Mouse (Mus musculus): ENCODE measurements around the gene Tmem38b. TPM values are rescaled to one million over a fixed set of nuclear protein-coding genes. Genes with fewer than 3 reads are reported as not detected.
A peak's percentile ranks its signal among the peaks of the same experiment; 100 is the strongest.

The Tmem38b gene
- total RNA-seq, 2 experiments from 2014 or later = 11.5 to 12.8 TPM

DNA sequence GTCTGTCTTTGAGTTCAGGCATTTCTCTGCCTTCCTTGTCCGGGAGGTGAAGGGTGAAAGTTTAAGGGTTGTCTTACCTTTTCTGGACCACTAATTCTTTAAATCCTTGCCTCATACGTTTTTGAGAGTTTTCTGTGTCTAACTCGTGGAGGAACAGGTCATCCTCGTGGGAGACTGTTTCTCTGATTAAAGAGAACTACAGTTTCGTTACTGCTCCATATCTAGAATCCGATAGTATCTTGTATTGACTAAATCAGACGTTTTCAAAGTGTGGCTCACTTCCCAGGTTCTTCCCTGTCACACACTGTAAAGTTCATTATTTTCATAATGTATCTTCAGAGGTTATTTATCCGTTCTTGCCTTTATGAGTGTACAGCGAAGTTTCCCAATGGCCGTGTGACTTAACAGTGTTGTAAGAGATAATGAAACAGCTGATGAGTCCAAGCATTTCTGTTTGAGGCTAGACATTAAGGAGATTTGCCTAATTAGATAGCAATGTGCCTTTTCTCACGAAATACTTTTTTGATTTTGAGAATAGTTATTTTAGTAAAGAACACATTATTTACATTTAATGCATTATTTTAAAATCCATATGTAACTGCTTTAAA is 900 bp downstream of the Tmem38b start:
- intact Hi-C loops (cut with DNase I) = loop anchor here (5.0 kb wide), 1 partner anchor 74 kb away; no protein-coding TSS in a partner anchor
- DNase-seq (ENCODE audit: low spot score in 2 of 2) = peak in 1 of 2 experiments; percentile 4

DNA sequence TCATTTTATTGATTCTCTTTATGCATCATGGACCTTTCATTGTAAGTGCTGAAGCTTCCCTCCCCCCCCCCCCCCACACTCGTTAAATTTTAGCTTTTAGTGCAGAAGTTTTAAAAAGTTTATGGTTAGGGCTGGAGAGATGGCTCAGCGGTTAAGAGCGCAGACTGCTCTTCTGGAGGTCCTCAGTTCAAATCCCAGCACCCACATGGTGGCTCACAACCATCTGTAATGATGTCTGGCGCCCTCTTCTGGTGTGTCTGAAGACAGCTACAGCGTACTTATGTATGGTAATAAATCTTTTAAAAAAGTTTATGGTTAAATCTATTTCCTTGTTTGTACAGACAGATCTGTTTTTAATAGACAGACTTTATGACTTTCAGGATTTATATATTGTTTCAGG is 2.0 kb downstream of the Tmem38b start:
- no peak for DNase-seq (ENCODE audit: low spot score in 2 of 2)
- intact Hi-C loops (cut with DNase I) = loop anchor here (5.0 kb wide), 1 partner anchor 76 kb away; no protein-coding TSS in a partner anchor

DNA sequence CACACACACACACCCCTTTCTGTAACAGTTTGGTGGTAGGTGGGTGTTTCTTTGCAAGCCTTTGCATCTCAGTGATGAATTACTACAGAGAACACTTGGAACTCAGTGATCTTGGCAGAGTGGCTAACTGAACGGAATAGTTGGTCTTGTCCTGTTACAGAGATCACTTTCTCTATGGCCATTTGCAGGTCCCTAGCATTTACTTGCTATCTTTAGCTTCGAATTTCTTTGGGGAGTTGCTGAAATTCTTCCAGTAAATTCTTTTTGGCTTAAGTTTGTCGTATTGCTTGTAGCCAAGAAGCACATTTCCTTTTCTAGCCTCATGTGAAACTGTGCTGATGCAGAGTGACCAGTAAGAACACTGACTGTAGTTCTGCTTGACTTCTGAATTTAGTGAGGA is 3.1 kb downstream of the Tmem38b start:
- intact Hi-C loops (cut with DNase I) = loop anchor here (5.0 kb wide), 1 partner anchor 77 kb away; no protein-coding TSS in a partner anchor
- DNase-seq (ENCODE audit: low spot score in 2 of 2) = peak in 1 of 2 experiments; percentile 24

DNA sequence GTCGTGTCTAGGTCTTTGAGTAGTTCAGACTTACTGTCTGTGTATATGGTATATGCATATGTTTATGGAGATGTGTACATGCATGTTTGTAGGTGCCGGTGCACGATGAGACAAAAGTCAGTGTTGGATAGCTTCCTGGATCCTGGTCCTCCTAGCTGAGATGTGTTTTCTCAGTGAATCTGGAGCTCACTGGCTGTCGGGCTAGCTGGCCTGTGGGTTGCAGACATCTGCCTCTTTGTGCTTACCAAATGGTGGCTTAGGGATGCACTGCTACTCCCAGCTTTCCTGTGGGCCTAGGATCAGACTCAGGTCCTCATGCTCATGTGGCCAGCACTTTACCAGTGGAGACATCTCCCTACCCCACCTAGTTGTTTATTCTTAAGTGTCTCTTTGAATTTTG is 4.2 kb downstream of the Tmem38b start:
- intact Hi-C loops (cut with DNase I) = no loop called here
- DNase-seq (ENCODE audit: low spot score in 2 of 2) = peak in 1 of 2 experiments; percentile 52

DNA sequence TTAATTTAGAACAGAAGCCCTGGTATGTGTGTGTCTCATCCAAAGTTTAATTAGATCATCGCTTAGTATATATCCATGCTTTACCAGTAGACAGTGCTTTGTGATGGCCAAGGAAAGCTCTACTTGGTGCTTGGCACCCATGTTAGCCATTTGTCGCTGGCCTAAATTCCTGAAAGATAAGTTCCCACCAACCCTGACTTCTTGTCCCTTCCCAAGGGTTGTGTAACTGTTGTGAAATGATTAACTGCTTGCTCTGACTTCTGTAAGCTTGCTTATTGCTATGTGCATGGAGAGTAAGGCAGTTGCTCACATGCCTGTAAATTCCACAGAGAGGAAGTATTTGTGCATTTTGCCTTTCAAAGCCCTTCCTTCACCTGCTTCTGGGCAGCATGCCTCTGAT is 4.7 kb downstream of the Tmem38b start:
- no peak for DNase-seq (ENCODE audit: low spot score in 2 of 2)
- intact Hi-C loops (cut with DNase I) = no loop called here

DNA sequence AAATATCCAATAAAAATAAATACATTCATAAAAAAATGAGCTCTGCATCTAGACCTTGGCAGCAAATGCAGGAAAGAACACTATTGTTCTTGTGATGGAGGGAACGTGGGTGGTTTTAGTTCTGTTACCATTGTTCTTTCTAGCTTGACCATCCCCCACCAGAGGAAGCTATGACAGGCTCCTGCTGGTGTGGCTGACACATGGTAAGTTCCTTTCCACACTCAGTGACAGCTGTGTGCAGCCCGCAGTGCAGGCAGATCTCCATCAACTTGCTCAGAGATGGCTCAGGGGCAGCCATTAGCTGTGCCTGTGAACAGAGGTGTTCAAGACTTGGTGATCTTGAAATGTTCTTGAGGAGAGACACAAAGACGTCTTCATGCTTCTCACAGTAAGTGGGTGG is 6.5 kb downstream of the Tmem38b start:
- DNase-seq (ENCODE audit: low spot score in 2 of 2) = peak in 1 of 2 experiments; percentile 25
- intact Hi-C loops (cut with DNase I) = no loop called here

DNA sequence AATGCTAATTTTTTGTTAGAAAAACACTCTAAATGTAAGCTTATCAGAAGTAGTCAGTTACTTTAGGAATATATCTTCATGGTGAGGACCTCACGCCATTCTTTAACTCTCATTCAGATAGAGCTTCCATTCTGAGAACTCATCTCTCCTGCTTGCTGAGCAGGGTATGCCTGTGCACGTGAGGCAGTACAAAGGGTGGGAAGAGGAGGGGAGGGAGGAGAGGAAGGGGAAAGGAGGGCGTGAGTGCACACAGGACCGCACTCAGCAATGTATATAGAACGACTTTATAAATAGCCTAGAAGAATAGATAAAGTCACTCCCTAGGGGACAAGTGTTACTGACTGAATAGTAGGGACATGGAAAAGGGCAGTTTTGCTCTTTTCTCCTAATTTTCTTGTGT is 11.1 kb downstream of the Tmem38b start:
- no peak for DNase-seq (ENCODE audit: low spot score in 2 of 2)
- intact Hi-C loops (cut with DNase I) = no loop called here

DNA sequence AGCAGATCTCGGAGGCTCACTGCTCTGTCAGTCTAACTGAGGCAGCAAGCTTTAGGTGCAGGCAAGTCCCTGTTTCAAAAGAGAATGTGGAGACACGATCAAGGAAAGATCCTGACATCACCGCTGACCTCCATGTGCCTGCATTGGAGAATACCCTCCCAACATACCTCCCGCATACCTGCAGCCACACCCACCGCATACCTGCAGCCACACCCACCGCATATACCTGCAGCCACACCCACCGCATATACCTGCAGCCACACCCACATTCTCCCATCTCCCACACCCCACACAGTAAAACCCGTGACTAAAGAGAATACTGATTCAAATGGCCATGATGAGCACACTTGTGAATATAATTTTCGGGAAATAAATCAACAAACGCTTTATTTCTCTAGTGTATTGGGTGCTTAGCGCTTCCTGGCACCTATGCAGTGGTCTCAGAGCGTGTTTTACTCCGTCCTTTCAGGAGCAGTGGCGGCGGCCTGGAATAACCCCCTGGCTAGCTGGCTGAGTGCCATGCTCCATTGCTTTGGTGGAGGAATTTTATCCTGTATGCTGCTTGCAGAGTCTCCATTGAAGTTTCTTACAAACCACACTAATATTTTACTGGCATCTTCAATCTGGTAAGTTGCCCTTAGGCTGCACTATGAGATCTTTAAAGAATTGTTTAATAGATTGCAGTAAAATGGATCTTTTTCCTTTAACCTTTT is 14.5 kb downstream of the Tmem38b start:
- no peak for DNase-seq (ENCODE audit: low spot score in 2 of 2)
- intact Hi-C loops (cut with DNase I) = no loop called here

DNA sequence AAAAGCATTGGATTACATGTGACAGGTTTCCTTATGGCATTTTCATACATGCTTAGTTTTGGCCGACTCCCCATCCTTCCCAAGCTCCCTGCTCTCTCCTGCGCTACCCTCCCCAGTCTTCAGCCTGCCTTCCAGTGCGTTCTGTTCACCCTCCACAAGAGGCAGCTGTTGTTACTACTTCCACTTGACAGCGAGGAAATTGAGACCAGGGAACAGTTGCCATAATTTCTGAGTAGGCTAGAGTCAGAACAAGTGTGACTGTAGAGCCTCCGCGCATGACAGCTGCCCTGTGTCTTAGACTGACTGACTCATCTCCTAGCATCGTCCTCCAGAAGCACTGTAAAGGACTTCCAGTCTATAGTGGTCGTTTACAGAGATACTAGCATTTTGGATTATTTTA is 17.7 kb downstream of the Tmem38b start:
- intact Hi-C loops (cut with DNase I) = no loop called here
- DNase-seq (ENCODE audit: low spot score in 2 of 2) = peak; percentile 32 to 80

DNA sequence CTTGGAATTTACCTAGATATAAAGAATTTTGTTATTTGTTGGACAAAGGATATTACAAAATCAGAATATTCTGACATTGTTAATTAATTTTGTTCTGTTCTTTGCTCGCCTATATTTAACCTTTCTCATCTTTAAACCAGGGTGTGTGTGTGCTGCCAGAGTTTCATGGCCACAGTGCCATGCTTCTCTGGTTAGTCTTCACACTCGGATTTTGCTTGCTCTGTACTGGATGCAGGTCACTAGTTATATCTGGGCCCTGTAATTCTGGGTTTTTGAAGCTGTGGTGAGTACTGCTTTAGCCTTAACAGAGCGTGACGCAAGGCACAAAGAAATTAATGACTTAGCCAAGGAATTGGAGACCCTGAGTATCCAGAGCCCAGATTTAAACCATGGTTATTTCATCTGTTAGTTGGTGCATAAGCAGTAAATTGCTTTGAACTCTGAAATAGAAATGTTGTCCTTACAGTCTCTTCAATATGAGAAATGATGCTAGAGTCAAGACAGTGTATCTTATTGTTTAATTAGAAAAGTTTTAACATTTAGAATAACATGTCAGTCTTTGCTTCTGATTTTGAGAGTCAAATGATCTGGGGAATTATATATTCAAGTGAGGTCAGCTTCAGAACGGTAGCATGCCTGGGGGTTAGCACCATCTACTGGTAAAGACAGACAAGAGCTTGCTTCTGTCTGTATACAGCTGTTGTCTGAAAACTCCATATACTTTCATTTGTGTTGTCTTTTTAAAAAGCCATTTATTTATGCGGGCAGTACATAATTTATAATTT is 19.2 kb downstream of the Tmem38b start:
- intact Hi-C loops (cut with DNase I) = loop anchor here (1.0 kb wide), 1 partner anchor 106 kb away; no protein-coding TSS in a partner anchor
- DNase-seq (ENCODE audit: low spot score in 2 of 2) = peak in 1 of 2 experiments; percentile 56

DNA sequence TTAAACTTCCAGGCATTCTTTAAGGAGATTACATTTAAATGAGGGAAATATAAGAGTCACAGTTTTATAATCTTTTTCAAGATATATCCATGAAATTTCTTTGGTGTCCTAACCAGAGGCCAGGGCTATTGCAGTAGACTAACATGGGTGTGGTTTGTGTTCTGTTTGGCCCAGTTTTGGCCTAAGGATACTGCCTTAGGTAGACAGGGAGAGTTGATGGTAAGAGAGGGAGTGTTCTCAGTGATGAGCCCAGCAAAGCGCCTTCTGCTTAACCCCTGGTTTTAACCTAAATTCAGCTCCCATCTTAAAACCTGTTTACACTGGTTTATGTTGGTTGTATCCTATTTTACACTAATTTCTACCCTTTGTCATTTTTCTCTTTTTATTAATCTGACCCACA is 19.8 kb downstream of the Tmem38b start:
- no peak for DNase-seq (ENCODE audit: low spot score in 2 of 2)
- intact Hi-C loops (cut with DNase I) = loop anchor here (1.0 kb wide), 1 partner anchor 106 kb away; no protein-coding TSS in a partner anchor

DNA sequence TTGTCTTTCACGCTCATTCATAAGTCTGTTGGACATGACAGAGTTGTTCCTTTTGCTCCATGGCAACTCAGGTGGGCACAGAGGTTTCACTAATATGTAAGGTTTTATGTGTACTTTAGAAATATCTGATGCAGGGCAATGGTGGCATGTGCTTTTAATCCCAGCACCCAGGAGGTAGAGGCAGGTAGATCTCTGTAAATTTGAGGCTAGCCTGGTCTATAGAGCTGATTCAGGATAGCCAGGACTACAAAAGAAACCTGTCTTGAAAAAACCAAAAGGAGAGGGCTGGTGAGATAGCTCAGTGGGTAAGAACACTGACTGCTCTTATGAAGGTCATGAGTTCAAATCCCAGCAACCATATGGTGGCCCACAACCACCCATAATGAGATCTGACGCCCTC is 20.5 kb downstream of the Tmem38b start:
- no peak for DNase-seq (ENCODE audit: low spot score in 2 of 2)
- intact Hi-C loops (cut with DNase I) = no loop called here

DNA sequence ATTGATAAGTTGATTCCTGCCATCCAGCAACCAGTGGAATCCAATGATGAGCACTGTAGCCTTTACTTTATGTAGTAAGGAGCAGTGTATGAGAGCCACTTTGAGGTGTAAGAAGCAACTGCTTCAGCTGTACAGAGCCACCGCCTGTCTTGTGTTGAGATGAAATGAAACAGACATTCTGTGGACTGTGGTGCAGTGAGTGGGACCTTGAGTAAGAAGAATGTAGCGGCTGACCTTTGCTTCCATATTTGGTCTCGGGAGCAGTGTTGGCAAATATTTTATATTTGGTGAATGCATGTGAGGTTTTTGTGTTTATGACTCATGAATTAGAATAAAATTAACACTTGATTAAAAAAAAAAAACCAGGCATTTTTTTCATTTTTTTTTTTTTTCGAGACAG is 21.7 kb downstream of the Tmem38b start:
- DNase-seq (ENCODE audit: low spot score in 2 of 2) = no peak
- intact Hi-C loops (cut with DNase I) = no loop called here

DNA sequence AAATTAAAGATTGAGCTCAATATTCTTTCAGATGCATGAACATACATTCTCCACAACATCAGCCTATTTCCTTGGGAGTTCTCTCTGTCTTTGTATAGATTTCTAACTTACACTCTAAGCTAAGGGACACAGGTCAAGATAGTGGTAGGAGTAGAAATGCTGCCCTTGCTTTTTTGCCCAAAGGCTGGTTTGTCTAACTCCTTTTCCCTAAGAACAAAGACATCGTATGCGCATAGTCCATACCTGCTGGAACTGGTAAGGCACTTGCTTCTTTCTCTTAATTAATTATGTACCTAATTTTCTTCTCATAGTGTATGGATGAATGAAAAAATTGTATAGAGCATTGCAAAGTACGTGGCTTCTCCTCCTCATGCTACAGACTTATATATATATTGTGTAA is 22.5 kb downstream of the Tmem38b start:
- intact Hi-C loops (cut with DNase I) = no loop called here
- DNase-seq (ENCODE audit: low spot score in 2 of 2) = no peak

DNA sequence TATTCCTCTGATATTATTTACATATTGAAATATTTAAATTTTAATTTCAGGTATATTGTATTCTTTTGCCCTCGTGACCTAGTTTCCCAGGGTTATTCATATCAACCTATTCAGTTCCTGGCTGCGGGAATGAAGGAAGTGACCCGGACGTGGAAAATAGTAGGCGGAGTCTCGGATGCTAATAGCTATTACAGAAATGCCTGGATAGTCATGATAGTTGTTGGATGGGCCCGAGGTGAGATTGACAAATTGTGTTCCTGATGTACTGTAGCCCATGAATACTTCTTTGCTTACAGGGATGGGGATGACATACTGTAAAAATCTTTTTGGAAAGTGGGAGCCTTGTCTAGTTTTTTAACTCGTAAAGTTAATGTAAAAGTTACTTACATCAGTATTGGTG is 23.0 kb downstream of the Tmem38b start:
- intact Hi-C loops (cut with DNase I) = no loop called here

DNA sequence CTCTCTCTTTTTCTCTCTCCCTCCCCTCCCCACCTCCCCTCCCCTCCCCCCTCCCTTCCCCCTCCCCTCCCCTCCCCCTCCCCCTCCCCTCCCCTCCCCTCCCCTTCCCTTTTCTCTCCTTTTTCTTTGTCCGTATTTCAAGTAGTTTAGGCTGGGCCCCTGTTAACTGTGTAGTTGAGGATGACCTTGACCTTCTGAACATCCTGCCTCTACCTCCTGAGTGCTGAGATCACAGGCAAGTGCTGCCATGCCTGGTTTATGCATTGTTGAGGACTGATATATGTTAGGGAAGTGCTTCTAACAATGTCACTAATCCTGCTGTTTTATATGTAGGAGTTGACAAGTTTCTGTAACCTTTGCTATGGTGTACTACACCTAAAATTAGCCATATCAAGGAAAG is 24.0 kb downstream of the Tmem38b start:
- intact Hi-C loops (cut with DNase I) = no loop called here
- DNase-seq (ENCODE audit: low spot score in 2 of 2) = no peak

More for the DNA sequence above, 23.0 kb downstream of the Tmem38b start:
- no peak for DNase-seq (ENCODE audit: low spot score in 2 of 2)

DNA sequence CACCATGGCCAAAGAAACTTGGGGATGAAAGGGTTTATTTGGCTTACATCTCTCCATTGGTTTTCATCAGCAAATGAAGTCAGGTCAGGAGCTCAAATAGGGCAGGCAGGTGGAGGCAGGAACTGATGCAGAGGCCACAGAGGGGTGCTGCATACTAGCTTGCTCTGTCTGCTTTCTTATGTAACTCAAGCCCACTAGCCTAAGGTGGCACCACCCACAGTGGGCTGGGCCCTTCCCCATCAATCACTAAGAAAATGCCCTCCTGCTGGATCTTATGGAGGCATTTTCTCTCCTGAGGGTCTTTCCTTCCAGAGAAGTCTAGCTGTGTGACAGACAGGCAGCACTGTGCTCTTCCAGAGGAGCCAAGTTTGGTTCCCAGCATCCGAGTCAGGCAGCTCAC is 27.5 kb downstream of the Tmem38b start:
- no peak for DNase-seq (ENCODE audit: low spot score in 2 of 2)
- intact Hi-C loops (cut with DNase I) = no loop called here

DNA sequence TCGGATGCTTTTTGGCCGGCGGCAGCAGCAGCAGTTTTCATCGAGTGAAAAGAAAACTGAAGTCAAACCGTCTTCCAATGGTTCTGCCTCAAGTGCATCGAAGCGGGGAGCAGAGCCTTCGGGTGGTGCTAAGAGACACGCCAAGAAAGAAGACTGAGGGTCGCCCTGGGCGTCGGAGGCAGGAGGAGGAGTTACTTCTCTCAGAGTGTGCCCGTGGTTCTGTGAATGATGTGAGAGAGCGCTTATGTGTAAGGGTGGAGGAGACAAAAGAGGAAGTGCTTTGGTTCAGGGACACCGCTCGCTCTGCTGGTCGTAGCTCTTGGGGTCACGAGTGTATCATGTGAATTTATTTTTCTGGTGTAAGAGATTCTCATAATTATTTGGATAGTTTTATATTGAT is 34.1 kb downstream of the Tmem38b start:
- intact Hi-C loops (cut with DNase I) = no loop called here
- no peak for DNase-seq (ENCODE audit: low spot score in 2 of 2)

DNA sequence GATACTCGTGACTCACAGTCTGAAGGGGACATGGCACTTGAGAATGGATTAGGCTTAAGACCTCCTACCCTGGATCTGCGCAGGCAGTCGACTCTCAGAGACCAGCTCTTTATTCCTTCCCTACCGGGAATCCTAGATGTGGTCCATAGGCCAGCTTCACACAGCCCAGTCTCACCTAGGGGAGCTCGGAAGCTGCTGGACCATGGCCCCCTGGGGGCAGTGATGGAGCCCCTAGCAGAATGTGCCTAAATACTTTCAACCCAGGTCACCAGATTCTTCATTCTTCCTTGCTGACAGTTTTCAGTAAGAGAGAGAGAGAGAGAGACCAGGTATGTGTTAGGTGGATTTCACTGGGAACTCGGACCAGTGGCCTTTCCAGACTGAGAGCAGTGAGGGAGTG is 36.3 kb downstream of the Tmem38b start:
- intact Hi-C loops (cut with DNase I) = no loop called here
- DNase-seq (ENCODE audit: low spot score in 2 of 2) = no peak

DNA sequence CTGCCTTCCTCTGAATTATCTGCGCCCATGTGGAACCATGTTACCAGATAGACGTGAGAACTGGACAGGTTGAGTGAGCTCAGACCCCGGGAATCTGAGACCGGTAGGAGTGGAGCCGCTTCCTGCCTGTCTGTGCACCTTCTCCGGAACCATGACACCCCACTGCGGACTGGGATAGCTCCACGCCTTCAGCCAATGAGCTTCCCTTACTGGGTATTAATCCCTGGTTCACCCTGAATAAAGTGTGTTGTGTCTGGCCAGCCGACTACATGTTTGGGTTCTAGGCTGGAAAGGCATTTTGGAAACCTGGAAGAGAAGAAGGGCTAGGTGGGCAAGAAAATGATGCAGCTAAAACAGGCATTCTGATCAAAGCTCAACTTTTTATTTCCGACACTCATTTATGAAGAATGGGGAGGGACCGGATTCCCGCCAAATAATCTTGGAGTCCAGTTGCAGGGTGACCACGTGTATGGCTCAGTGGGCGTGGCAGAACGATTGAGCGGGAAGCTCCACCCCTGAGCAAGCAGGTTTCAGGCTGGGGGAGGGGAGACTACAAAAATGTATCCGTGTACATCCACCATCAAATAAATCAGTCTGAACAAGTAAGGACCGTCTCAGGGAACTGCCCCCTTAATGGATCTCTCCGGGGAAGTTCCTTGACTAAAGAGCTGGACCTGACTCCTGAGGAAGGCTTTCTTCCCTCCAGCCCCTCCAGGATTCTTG is 38.4 kb downstream of the Tmem38b start:
- intact Hi-C loops (cut with DNase I) = no loop called here
- DNase-seq (ENCODE audit: low spot score in 2 of 2) = no peak
